Mouse (Mus musculus) right cerebral cortex, postnatal 14 days (tissue): Measurements from ENCODE around the gene Gdf3.
"Not testable (repeated sequence)": the region's sequence is repeated elsewhere in the genome, so short reads cannot be mapped to it uniquely, and the experiment has no call there.

Experiments
- DNase-seq: peaks from one replicate; pipeline ENCODE4 v3.0.0; 2022

Gene Gdf3

GRCm38 (mm10) chr6:122609771-122610170, at the start of gene Gdf3:
TSS of gene Gdf3 (minus strand) at chr6:122610087.
- no peak for DNase-seq

GRCm38 (mm10) chr6:122659567-122659966, 49.7 kb upstream of the Gdf3 start:
- DNase-seq: no peak

GRCm38 (mm10) chr6:122657630-122658029, 47.7 kb upstream of the Gdf3 start:
- DNase-seq: no peak

GRCm38 (mm10) chr6:122654301-122654700, 44.4 kb upstream of the Gdf3 start:
- no peak for DNase-seq

GRCm38 (mm10) chr6:122650398-122650980, 40.6 kb upstream of the Gdf3 start:
- DNase-seq: no peak

- DNase-seq: no peak
These were observed 40.0 kb upstream of the Gdf3 start for GRCm38 (mm10) chr6:122649903-122650302.

GRCm38 (mm10) chr6:122644196-122644595, 34.3 kb upstream of the Gdf3 start:
- not testable (repeated sequence) for DNase-seq

- DNase-seq: not testable (repeated sequence)
These were observed 27.7 kb upstream of the Gdf3 start for GRCm38 (mm10) chr6:122637566-122637965.

GRCm38 (mm10) chr6:122636666-122637065, 26.8 kb upstream of the Gdf3 start:
- DNase-seq: no peak

- DNase-seq: no peak
These were observed 25.4 kb upstream of the Gdf3 start for GRCm38 (mm10) chr6:122635315-122635714.

GRCm38 (mm10) chr6:122633411-122633810, 23.5 kb upstream of the Gdf3 start:
- peak; percentile 5 for DNase-seq

- DNase-seq: no peak
These were observed 17.7 kb upstream of the Gdf3 start for GRCm38 (mm10) chr6:122627469-122628108.

GRCm38 (mm10) chr6:122626110-122626509, 16.2 kb upstream of the Gdf3 start, which contains the start of gene Dppa3:
TSS of gene Dppa3 (plus strand) at chr6:122626410.
- DNase-seq: no peak

- no peak for DNase-seq
These were observed 15.3 kb upstream of the Gdf3 start for GRCm38 (mm10) chr6:122625156-122625555.

- no peak for DNase-seq
These were observed 14.6 kb upstream of the Gdf3 start for GRCm38 (mm10) chr6:122624480-122624879.

- no peak for DNase-seq
These were observed 11.2 kb upstream of the Gdf3 start for GRCm38 (mm10) chr6:122621066-122621465.

GRCm38 (mm10) chr6:122616022-122616421, 6.1 kb upstream of the Gdf3 start:
- no peak for DNase-seq

GRCm38 (mm10) chr6:122614047-122614446, 4.2 kb upstream of the Gdf3 start:
- no peak for DNase-seq

- no peak for DNase-seq
These were observed 2.5 kb upstream of the Gdf3 start for GRCm38 (mm10) chr6:122612426-122612825.

GRCm38 (mm10) chr6:122609377-122609728, 534 bp downstream of the Gdf3 start:
- DNase-seq: no peak

- DNase-seq: no peak
These were observed 1.2 kb downstream of the Gdf3 start for GRCm38 (mm10) chr6:122608434-122609376.

- no peak for DNase-seq
These were observed 2.2 kb downstream of the Gdf3 start for GRCm38 (mm10) chr6:122607700-122608099.

GRCm38 (mm10) chr6:122606661-122607060, 3.2 kb downstream of the Gdf3 start:
- no peak for DNase-seq

GRCm38 (mm10) chr6:122605483-122605882, 4.4 kb downstream of the Gdf3 start:
- no peak for DNase-seq
